Mouse (Mus musculus) cerebellum, adult 11-12 months (tissue): ENCODE data around the gene Top1.
"Not testable (repeated sequence)": the region's sequence is repeated elsewhere in the genome, so short reads cannot be mapped to it uniquely, and the experiment has no call there.

ENCODE experiments used
- DNase-seq: peaks from one replicate; pipeline ENCODE4 v3.0.0; 2022

Top1 gene

GRCm38 (mm10) chr2:160639911-160640717 is 5.6 kb upstream of the Top1 start:
- DNase-seq: no peak

DNA sequence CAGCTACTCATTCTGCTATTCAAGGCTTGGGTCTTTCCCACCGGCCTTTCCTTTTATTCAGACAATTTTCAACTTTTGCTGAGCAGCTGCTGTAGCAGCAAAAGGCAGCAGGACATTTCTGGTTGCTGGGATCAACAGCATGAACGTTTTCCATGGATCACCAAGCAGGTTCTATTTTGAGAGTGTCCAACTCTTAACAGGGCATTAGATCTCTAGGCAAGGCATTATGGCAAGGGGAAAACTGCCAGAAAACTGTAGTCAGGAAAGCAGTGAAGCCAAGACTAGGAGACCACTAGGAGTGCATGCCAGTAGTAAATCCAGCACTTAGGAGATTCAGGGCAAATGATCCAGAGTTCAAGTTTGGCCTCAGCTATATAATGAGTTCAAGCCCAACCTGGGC is 4.5 kb upstream of the Top1 start:
- DNase-seq: no peak

- peak; percentile 46 for DNase-seq
Measured at GRCm38 (mm10) chr2:160646144-160646844, 606 bp downstream of the Top1 start.

DNA sequence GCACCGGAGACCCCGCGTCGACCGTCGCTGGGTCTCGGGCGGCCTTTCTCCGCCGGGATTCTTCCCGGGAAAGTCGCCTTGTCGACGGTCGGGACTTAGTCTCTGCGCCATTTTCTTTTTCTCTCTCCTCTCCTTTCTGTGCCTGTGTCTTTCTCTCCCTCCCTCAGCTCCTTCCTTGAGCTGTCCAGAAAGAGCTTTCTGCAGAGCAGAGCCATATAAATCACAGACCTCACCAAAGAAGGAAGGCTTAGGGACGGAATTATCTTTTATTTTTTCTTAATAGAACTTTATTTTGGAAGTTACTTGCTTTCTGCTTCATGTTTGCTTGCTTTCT is 1.1 kb downstream of the Top1 start:
- DNase-seq: no peak

- no peak for DNase-seq
Measured at GRCm38 (mm10) chr2:160648097-160648496, 2.4 kb downstream of the Top1 start.

DNA sequence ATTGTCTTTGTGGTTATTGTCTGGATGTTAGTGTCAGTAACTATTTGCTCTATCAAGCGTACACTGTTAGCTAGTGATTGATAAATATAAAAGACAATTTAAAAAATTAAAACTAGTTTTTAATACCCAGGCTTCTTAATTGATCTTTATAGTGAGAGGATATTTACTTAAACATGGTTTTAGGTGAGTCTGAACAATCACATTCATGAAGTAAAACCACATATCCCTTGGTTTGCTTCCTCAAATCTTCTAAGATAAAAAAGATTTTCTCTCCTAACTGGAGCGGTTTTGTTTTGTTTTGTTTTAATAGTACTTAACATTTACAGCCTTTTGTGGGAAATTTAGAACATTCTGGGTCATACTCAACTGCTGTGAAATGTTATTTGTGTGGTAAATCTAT is 3.4 kb downstream of the Top1 start:
- no peak for DNase-seq

DNA sequence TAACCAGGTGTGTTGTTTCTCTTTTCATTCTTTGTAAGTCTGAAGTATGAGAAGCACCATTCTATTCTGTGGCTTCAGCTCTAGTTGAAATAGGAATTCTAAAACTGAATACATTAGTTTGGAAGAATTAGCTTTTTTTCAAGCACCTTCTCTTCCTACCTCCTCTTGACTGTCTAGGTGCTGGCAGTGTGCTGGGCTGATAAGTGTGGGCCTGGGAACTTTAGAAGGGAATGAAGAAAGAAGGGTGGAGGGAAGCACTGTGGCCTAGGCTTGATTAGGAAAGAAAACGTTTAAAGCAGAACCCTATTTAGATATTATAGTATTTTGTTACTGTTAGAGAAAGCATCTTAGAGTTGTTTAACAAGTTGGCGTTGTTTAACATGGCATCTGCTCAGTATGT is 5.5 kb downstream of the Top1 start:
- DNase-seq: no peak

DNA sequence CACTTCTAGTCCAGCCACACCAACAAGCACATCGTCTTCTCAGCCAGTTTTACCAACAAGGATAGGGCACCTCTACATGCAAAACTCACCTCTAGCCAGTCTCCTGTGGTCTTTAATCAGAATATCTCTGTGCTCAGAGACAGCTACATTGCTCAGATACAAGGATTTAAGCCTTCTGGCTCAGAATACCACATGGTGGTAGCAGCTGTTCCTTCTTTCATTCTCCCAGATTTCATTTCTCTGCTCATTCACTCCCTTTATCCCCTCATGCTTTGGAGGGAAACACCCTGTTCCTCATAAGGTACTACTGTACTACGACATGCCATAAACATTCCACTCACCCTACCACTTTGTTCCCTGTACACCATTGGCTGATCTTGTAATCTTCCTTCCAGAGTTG is 7.5 kb downstream of the Top1 start:
- DNase-seq: no peak

GRCm38 (mm10) chr2:160655561-160655960 is 9.9 kb downstream of the Top1 start:
- DNase-seq: peak; percentile 56

DNA sequence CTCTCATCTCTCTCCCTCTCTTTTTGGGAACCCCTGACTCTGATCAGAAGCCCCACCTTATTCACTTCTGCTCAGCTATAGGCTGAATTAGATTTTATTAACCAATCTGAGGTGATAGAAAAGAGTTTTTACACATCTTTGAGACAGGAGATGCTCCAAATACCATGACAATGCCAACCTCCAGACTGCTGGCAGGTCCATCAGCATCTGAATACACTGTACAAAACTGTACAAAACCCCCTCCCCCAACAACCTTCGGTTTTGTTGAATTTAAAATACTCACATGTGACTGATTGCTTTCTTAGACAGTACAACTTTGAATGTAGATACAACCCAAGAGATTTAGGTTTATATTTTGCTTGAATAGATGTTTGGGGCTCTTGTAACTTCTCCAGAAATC is 10.5 kb downstream of the Top1 start:
- no peak for DNase-seq

GRCm38 (mm10) chr2:160657801-160658442 is 12.2 kb downstream of the Top1 start:
- DNase-seq: no peak

GRCm38 (mm10) chr2:160658811-160659210 is 13.1 kb downstream of the Top1 start:
- DNase-seq: no peak

GRCm38 (mm10) chr2:160664421-160664820 is 18.7 kb downstream of the Top1 start:
- DNase-seq: no peak

GRCm38 (mm10) chr2:160664986-160665385 is 19.3 kb downstream of the Top1 start:
- DNase-seq: not testable (repeated sequence)

- DNase-seq: no peak
Measured at GRCm38 (mm10) chr2:160667259-160667658, 21.6 kb downstream of the Top1 start.

DNA sequence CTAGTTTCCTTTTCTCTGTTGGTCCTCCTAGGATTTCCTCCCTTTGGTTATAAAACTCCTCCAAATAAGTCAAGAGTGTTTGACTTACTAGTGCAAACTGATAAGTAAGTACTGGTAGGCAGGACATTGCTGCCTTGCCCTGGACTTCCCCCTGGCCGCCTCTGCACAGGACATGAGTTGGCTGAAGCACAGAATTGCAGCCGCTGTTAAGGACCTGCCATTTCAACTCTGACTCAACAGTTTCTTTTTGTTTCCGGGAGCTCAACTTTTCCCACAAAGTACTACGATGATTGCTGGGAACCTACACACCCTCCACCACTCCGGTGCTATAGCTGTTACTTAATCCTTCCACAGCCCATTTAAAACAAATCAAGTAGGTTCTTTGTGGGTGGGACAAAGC is 54.6 kb downstream of the Top1 start:
- no peak for DNase-seq

DNA sequence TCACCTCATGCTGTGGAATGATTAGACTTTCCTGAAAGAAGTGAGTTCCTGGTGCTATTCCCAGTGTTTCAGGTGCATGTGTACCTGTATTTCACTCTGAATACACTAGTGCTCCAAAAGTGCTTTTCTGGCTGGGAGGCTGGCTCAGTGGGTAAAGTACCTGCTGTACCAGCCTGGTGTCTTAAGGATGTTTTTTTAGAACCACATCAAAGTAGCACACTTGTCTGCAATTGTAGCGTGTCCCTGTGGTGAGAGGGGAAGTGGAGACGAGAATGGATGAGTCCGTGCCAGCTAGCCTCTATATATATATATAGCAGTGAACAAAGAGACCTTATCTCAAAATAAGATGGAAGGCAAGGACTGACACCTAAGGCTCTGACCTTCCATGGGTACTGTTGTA is 55.9 kb downstream of the Top1 start:
- no peak for DNase-seq

GRCm38 (mm10) chr2:160702824-160703223 is 57.1 kb downstream of the Top1 start:
- no peak for DNase-seq

DNA sequence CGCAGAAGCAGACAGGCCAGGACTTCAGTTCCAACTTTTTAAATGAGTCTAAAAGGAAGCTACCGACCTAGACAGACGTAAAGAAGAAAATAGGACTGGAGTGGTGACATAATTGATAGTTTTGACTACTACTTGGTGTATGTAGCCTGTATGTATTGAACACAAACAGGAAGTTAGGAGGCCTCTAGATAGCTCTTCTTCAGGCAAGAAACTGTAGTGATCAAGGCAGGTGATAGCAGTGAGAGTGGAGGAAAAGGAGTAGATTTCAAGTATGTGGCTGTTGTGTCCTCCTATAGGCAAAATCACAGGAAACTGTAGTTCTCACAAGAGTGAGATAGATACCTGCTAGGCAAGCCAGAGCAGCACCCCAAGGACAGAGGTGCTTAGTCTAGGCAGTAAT is 62.0 kb downstream of the Top1 start:
- no peak for DNase-seq

DNA sequence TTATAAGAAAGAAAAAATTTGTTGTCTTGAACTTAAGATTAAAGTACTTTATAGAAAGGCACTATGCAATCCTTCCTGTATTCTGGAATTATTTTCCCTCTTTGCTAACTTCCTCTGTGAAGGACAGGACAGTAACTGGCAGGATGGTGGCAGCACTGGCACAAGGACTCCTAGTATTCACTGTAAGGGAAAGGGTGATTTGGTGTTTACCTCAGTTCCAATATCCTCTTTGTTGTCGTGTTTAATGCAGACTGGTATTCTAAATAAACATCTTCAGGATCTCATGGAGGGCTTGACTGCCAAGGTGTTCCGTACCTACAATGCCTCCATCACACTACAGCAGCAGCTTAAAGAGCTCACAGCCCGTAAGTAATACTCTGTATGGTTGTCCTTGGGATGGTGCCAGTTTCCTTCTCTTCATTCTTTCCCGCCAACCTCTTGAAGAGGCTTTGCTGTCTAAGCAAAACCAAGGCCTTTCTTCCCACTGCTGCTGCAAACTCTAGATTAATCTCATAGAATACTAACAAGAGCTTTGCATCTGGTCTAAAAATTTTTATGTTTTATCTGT is 69.9 kb downstream of the Top1 start:
- no peak for DNase-seq

GRCm38 (mm10) chr2:160717269-160717668 is 71.6 kb downstream of the Top1 start:
- DNase-seq: no peak

- DNase-seq: no peak
Measured at GRCm38 (mm10) chr2:160718811-160719210, 73.1 kb downstream of the Top1 start.

- no peak for DNase-seq
Measured at GRCm38 (mm10) chr2:160722714-160723113, 77.0 kb downstream of the Top1 start.
